Mouse (Mus musculus): ENCODE results near the gene Npc1l1. TPM values are rescaled to one million over a fixed set of nuclear protein-coding genes. Genes with fewer than 3 reads are reported as not detected.

Npc1l1 gene
- polyA plus RNA-seq, 1 experiment: 0.24 TPM

- Histone ChIP-seq H3K27ac (ENCODE audit: control insufficient read depth, insufficient read depth, low read length) (no peak overlapping the region), H3K27me3 (ENCODE audit: control insufficient read depth, insufficient read depth, low read length) (no peaks in the 10 kb centered on the region), H3K36me3 (ENCODE audit: control insufficient read depth, insufficient read depth, low read length) (no peaks in the 10 kb centered on the region), H3K4me1 (replicated peaks; ENCODE audit: control insufficient read depth, insufficient read depth, low read length) (no peaks in the 10 kb centered on the region), H3K4me3 (ENCODE audit: control insufficient read depth, insufficient read depth, low read length) (no peak overlapping the region)
- 80% methylated on average over 3 of the region's 3 CpGs for WGBS
- DNase-seq: no peak
- TF ChIP-seq POLR2A (IDR thresholded peaks at IDR 0.05; ENCODE audit: control insufficient read depth, extremely low read depth, insufficient read depth, low read length, poor library complexity) (no peak), CTCF (IDR thresholded peaks at IDR 0.05; ENCODE audit: borderline replicate concordance, control insufficient read depth, extremely low read depth, insufficient read depth, low read length, poor library complexity) (no peak)
Measured at GRCm38 (mm10) chr11:6216834-6217233, 13.1 kb downstream of the Npc1l1 start.

GRCm38 (mm10) chr11:6208158-6208557 is 21.8 kb downstream of the Npc1l1 start:
- no peaks in the 10 kb centered on the region for H3K36me3 ChIP-seq (ENCODE audit: control insufficient read depth, insufficient read depth, low read length)
- H3K27me3 ChIP-seq (ENCODE audit: control insufficient read depth, insufficient read depth, low read length): no peaks in the 10 kb centered on the region
- no peak overlapping the region for H3K27ac ChIP-seq (ENCODE audit: control insufficient read depth, insufficient read depth, low read length)
- TF ChIP-seq POLR2A (IDR thresholded peaks at IDR 0.05; ENCODE audit: control insufficient read depth, extremely low read depth, insufficient read depth, low read length, poor library complexity) (no peak), CTCF (IDR thresholded peaks at IDR 0.05; ENCODE audit: borderline replicate concordance, control insufficient read depth, extremely low read depth, insufficient read depth, low read length, poor library complexity) (no peak)
- no peak overlapping the region for H3K4me3 ChIP-seq (ENCODE audit: control insufficient read depth, insufficient read depth, low read length)
- no peaks in the 10 kb centered on the region for H3K4me1 ChIP-seq (replicated peaks; ENCODE audit: control insufficient read depth, insufficient read depth, low read length)
- 100% methylated on average over 1 of the region's 1 CpGs for WGBS
- no peak for DNase-seq

GRCm38 (mm10) chr11:6207090-6207489 is 22.9 kb downstream of the Npc1l1 start:
- 91% methylated on average over 2 of the region's 2 CpGs for WGBS
- Histone ChIP-seq H3K27me3 (ENCODE audit: control insufficient read depth, insufficient read depth, low read length) (no peaks in the 10 kb centered on the region), H3K36me3 (ENCODE audit: control insufficient read depth, insufficient read depth, low read length) (no peaks in the 10 kb centered on the region), H3K4me3 (ENCODE audit: control insufficient read depth, insufficient read depth, low read length) (no peak overlapping the region), H3K27ac (ENCODE audit: control insufficient read depth, insufficient read depth, low read length) (no peak overlapping the region), H3K4me1 (replicated peaks; ENCODE audit: control insufficient read depth, insufficient read depth, low read length) (no peaks in the 10 kb centered on the region)
- TF ChIP-seq POLR2A (IDR thresholded peaks at IDR 0.05; ENCODE audit: control insufficient read depth, extremely low read depth, insufficient read depth, low read length, poor library complexity): no peak
- TF ChIP-seq CTCF (IDR thresholded peaks at IDR 0.05; ENCODE audit: borderline replicate concordance, control insufficient read depth, extremely low read depth, insufficient read depth, low read length, poor library complexity): no peak
- DNase-seq: no peak

- DNase-seq: no peak
- WGBS: 27% methylated on average over 9 of the region's 9 CpGs
- Histone ChIP-seq H3K27me3 (ENCODE audit: control insufficient read depth, insufficient read depth, low read length) (no peaks in the 10 kb centered on the region), H3K4me1 (replicated peaks; ENCODE audit: control insufficient read depth, insufficient read depth, low read length) (peaks cover 15% of the 10 kb centered on the region), H3K27ac (ENCODE audit: control insufficient read depth, insufficient read depth, low read length) (no peak overlapping the region), H3K4me3 (ENCODE audit: control insufficient read depth, insufficient read depth, low read length) (no peak overlapping the region), H3K36me3 (ENCODE audit: control insufficient read depth, insufficient read depth, low read length) (no peaks in the 10 kb centered on the region)
- TF ChIP-seq CTCF (IDR thresholded peaks at IDR 0.05; ENCODE audit: borderline replicate concordance, control insufficient read depth, extremely low read depth, insufficient read depth, low read length, poor library complexity) (no peak), POLR2A (IDR thresholded peaks at IDR 0.05; ENCODE audit: control insufficient read depth, extremely low read depth, insufficient read depth, low read length, poor library complexity) (no peak)
Measured at GRCm38 (mm10) chr11:6200570-6200969, 29.4 kb downstream of the Npc1l1 start.

- peaks cover 15% of the 10 kb centered on the region for H3K4me1 ChIP-seq (replicated peaks; ENCODE audit: control insufficient read depth, insufficient read depth, low read length)
- peak within 1 kb of the TSS; percentile 61 for H3K4me3 ChIP-seq (ENCODE audit: control insufficient read depth, insufficient read depth, low read length)
- no peak for TF ChIP-seq CTCF (IDR thresholded peaks at IDR 0.05; ENCODE audit: borderline replicate concordance, control insufficient read depth, extremely low read depth, insufficient read depth, low read length, poor library complexity)
- TF ChIP-seq POLR2A (IDR thresholded peaks at IDR 0.05; ENCODE audit: control insufficient read depth, extremely low read depth, insufficient read depth, low read length, poor library complexity): no peak
- under 1% methylated on average over 39 of the region's 39 CpGs for WGBS
- DNase-seq: peak; percentile 86
- no peaks in the 10 kb centered on the region for H3K36me3 ChIP-seq (ENCODE audit: control insufficient read depth, insufficient read depth, low read length)
- H3K27ac ChIP-seq (ENCODE audit: control insufficient read depth, insufficient read depth, low read length): peak within 1 kb of the TSS; percentile 76
- no peaks in the 10 kb centered on the region for H3K27me3 ChIP-seq (ENCODE audit: control insufficient read depth, insufficient read depth, low read length)
Measured at GRCm38 (mm10) chr11:6200087-6200569, 29.8 kb downstream of the Npc1l1 start, which contains the start of gene Nudcd3. Gene Nudcd3, minus strand, starts transcription at chr11:6200415.

GRCm38 (mm10) chr11:6199410-6200086 is 30.4 kb downstream of the Npc1l1 start, which contains the start of gene A730071L15Rik:
Gene A730071L15Rik, plus strand, starts transcription at chr11:6200029.
- Histone ChIP-seq H3K27me3 (ENCODE audit: control insufficient read depth, insufficient read depth, low read length) (no peaks in the 10 kb centered on the region), H3K4me3 (ENCODE audit: control insufficient read depth, insufficient read depth, low read length) (peak within 1 kb of the TSS; percentile 61), H3K36me3 (ENCODE audit: control insufficient read depth, insufficient read depth, low read length) (no peaks in the 10 kb centered on the region), H3K27ac (ENCODE audit: control insufficient read depth, insufficient read depth, low read length) (peak within 1 kb of the TSS; percentile 76), H3K4me1 (replicated peaks; ENCODE audit: control insufficient read depth, insufficient read depth, low read length) (peaks cover 15% of the 10 kb centered on the region)
- peak; percentile 30 for DNase-seq
- WGBS: 1% methylated on average over 35 of the region's 35 CpGs
- TF ChIP-seq CTCF (IDR thresholded peaks at IDR 0.05; ENCODE audit: borderline replicate concordance, control insufficient read depth, extremely low read depth, insufficient read depth, low read length, poor library complexity) (0 out of 2 replicates have a peak, but pooled peaks have one; percentile 7), POLR2A (IDR thresholded peaks at IDR 0.05; ENCODE audit: control insufficient read depth, extremely low read depth, insufficient read depth, low read length, poor library complexity) (no peak)

Measured in thymus, adult 2 months (tissue).